Mouse (Mus musculus) ES-E14 (cell line): Measurements from ENCODE around the gene Atp2c2. TPM values are rescaled to one million over a fixed set of nuclear protein-coding genes. Genes with fewer than 3 reads are reported as not detected.

Source experiments
- DNase-seq: peaks from one replicate; pipeline ENCODE4 v3.0.0-alpha.2; 2013; ENCODE audit warnings: low read depth, low spot score
- H3K27ac ChIP-seq: 2 replicates; pipeline ENCODE4 v1.5.1; 2012; ENCODE audit warnings: low read depth, mild to moderate bottlenecking, low read length, moderate library complexity, mixed read lengths; ENCODE audit not compliant: poor library complexity, insufficient read depth, severe bottlenecking
- H3K36me3 ChIP-seq: 2 replicates; pipeline ENCODE4 v1.6.1; 2012; ENCODE audit warnings: mild to moderate bottlenecking, low read length, moderate library complexity, mixed read lengths; ENCODE audit not compliant: control insufficient read depth, poor library complexity, insufficient read depth, severe bottlenecking
- H3K4me1 ChIP-seq, 2 experiments: fragments of 150-350 bp in 1 of 2; sonication (generic) in 1 of 2; 2 replicates each; pipeline ENCODE4 v1.6.1; 2012; ENCODE audit warnings: low read length in 2 of 2, mild to moderate bottlenecking in 1 of 2, mixed read lengths in 1 of 2; ENCODE audit not compliant: control insufficient read depth in 2 of 2, insufficient read depth in 2 of 2, poor library complexity in 1 of 2
- H3K4me3 ChIP-seq, 2 experiments: fragments of 150-350 bp in 1 of 2; sonication (generic) in 1 of 2; 2 replicates each; pipeline ENCODE4 v1.5.1; 2012; ENCODE audit warnings: low read length in 2 of 2, low read depth in 1 of 2, mild to moderate bottlenecking in 1 of 2, mixed read lengths in 1 of 2; ENCODE audit not compliant: insufficient read depth in 1 of 2, poor library complexity in 1 of 2, severe bottlenecking in 1 of 2
- H3K9ac ChIP-seq: 2 replicates; pipeline ENCODE4 v1.6.1; 2012; ENCODE audit warnings: low read depth, mild to moderate bottlenecking, low read length, mixed read lengths; ENCODE audit not compliant: poor library complexity, insufficient read depth, severe bottlenecking
- H3K9me3 ChIP-seq: fragments of 150-350 bp; sonication (generic); 2 replicates; pipeline ENCODE4 v1.6.1; 2012; ENCODE audit warnings: low read depth, mild to moderate bottlenecking, low read length; ENCODE audit not compliant: control insufficient read depth, insufficient read depth
- CHD2 ChIP-seq: IDR thresholded peaks from 2 replicates; pipeline ENCODE4 v1.6.1; 2014; ENCODE audit warnings: mild to moderate bottlenecking, low read depth, low read length, inconsistent platforms
- HCFC1 ChIP-seq: IDR thresholded peaks from 2 replicates; pipeline ENCODE4 v1.6.1; 2012; ENCODE audit warnings: low read length, inconsistent platforms, borderline replicate concordance; ENCODE audit not compliant: insufficient read depth
- MAFK ChIP-seq: IDR thresholded peaks from 2 replicates; pipeline ENCODE4 v1.6.1; 2014; ENCODE audit warnings: mild to moderate bottlenecking, low read depth, low read length, inconsistent platforms; ENCODE audit not compliant: insufficient read depth
- ZC3H11A ChIP-seq: IDR thresholded peaks from 2 replicates; pipeline ENCODE4 v1.6.1; 2012; ENCODE audit warnings: low read depth, mild to moderate bottlenecking, inconsistent platforms, low read length, borderline replicate concordance
- ZNF384 ChIP-seq: IDR thresholded peaks from 2 replicates; pipeline ENCODE4 v1.6.1; 2012; ENCODE audit warnings: low read depth, low read length, inconsistent platforms
- in situ Hi-C, 2 experiments: fragments of 600-800 bp; cut with MboI; formaldehyde crosslinking; loops; one replicate each; pipeline ENCODE4 v1.15.1; 2025; ENCODE audit warnings: low sequenced_read_pairs in 2 of 2, inconsistent platforms in 1 of 2; ENCODE audit not compliant: unreplicated experiment in 2 of 2
- total RNA-seq: library from RNA; depleted of rRNA; stranded (reverse); fragments of 300-350 nt; gene quantifications from 2 replicates; pipeline ENCODE4 v1.2.3, GENCODE M21; 2012

Gene Atp2c2
- total RNA-seq, 1 experiment: 0.80 TPM

DNA sequence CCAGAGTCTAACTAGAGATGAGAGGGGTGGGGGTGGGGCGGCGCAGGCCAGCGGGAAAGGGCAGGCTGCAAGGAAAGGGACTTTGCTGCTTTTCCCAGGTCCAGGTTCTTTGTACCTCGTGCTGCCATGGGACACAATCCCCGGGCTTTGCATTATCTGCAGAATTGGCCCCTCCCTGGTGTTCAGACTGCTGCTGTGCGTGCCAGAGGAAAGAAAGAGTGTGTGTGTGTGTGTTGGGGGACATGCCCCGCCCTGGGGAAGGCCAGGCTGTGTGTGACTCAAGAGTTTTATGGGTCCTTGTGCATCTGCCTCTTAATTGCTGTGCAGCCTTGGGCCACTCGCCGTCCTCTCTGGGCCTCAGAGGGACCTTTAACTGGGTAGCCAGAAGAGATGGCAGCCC is 31.4 kb upstream of the Atp2c2 start:
- in situ Hi-C loops: no loop called here
- no peak for TF ChIP-seq CHD2
- TF ChIP-seq ZNF384: no peak
- no peak for TF ChIP-seq MAFK
- no peak for TF ChIP-seq HCFC1
- TF ChIP-seq ZC3H11A: no peak
- Histone ChIP-seq H3K4me3 (no peak overlapping the region), H3K27ac (no peak overlapping the region), H3K4me1 (peaks cover 0 to 4% of the 10 kb centered on the region in 2 experiments; a peak in 1 of 4 replicates), H3K9me3 (no peaks in the 10 kb centered on the region), H3K36me3 (no peaks in the 10 kb centered on the region), H3K9ac (no peak overlapping the region; the same call in 1 of the 2 replicates)
- DNase-seq: no peak

DNA sequence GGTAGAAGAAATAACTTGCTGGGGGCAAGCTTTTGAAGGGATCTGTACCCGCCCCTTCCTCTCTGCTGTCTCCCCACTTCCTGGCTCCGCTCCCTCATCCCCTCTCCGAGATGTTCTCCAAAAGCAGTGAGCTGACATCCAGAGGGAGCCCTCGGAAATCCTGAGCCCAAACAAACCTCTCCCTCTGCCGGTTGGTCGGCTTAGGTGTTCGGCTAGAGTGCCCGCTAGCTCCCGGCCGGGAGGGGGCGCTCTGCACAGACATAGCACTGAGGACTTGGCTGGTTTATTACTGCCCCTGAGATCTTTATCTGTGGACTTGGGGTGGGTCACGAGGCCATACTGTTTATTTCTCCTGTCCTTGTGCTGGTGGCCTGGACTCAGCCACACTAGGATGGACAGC is 30.5 kb upstream of the Atp2c2 start:
- Histone ChIP-seq H3K9me3 (no peaks in the 10 kb centered on the region), H3K27ac (no peak overlapping the region), H3K4me3 (no peak overlapping the region), H3K4me1 (peaks cover 0 to 6% of the 10 kb centered on the region in 2 experiments; a peak in 2 of 4 replicates), H3K36me3 (no peaks in the 10 kb centered on the region), H3K9ac (no peak overlapping the region)
- TF ChIP-seq CHD2: no peak
- TF ChIP-seq ZC3H11A: no peak
- TF ChIP-seq ZNF384: no peak
- TF ChIP-seq MAFK: no peak
- TF ChIP-seq HCFC1: no peak
- in situ Hi-C loops: no loop called here
- DNase-seq: peak; percentile 63

DNA sequence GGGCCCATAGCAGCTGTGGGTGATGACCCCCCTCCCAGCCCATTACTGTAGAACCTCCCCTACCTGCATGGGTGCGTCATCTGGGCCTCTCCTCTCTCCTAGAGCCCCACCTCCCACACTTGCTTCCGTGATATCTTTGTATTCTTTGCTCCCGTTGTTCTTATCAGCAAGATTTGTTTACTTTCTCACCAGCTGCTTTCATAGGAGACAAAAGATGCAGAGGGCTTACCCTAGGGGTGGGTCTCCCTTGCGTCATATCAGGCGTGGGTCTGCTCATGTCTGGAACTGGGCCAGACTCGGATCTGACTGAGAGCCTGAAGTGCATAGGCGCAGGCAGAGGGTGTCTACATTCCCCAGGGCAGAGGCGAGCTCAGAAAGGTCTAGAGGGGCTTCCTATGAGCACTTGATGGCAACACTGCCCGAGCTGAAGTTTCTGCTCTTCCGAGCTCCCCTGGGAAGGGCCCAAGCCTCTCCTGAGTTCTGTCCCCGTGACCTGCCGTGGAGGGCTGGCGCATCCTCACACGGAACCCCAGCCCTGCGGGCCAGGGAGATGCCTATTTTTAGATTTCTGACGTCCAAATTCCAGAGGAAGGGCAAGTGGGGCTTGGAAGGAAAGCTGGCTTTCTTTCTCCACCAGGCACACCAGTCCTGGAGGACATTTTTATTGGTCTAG is 29.3 kb upstream of the Atp2c2 start:
- DNase-seq: no peak
- peaks cover 0 to 7% of the 10 kb centered on the region in 2 experiments; a peak in 2 of 4 replicates for H3K4me1 ChIP-seq
- no peak overlapping the region for H3K4me3 ChIP-seq
- no peak overlapping the region for H3K9ac ChIP-seq
- in situ Hi-C loops: no loop called here
- H3K9me3 ChIP-seq: no peaks in the 10 kb centered on the region
- H3K36me3 ChIP-seq: no peaks in the 10 kb centered on the region
- TF ChIP-seq HCFC1 (no peak), ZNF384 (no peak), ZC3H11A (no peak), CHD2 (no peak), MAFK (no peak)
- no peak overlapping the region for H3K27ac ChIP-seq

DNA sequence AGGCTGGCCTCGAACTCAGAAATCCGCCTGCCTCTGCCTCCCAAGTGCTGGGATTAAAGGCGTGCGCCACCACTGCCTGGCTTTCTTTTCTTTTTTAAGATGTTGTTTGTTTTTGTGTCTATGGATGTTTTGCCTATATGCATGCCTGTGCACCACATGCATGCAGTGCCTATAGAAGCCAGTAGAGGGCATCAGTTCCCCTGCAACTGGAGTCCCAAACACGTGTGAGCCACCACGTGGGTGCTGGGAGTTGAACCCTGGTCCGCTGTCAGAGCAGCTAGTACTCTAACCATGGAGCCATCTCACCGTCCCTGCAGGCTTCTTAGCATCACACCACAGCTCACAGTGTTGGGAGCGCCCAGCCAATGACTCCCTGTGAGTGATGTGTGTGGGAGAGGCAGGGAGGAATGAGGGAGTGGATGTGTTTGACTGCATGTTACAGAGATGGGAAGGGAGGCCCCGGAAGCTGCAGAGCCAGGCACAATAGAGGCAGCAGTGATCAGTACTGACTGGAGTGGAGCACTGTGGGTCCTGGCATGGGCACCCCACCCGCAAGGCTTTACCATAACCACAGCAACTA is 25.7 kb upstream of the Atp2c2 start:
- TF ChIP-seq ZC3H11A: no peak
- no peak for TF ChIP-seq HCFC1

More for the DNA sequence above, 25.7 kb upstream of the Atp2c2 start:
- Histone ChIP-seq H3K9ac (peak overlapping the region; percentile 69; the same call in 1 of the 2 replicates), H3K4me1 (peaks cover 1 to 5% of the 10 kb centered on the region in 2 experiments; a peak in 2 of 4 replicates), H3K27ac (no peak overlapping the region), H3K9me3 (no peaks in the 10 kb centered on the region), H3K4me3 (no peak overlapping the region), H3K36me3 (no peaks in the 10 kb centered on the region)
- peak; percentile 71 for DNase-seq
- in situ Hi-C loops: no loop called here
